8 mouse cellular contexts compared by ENCODE assay signal in the genomic region with DNA sequence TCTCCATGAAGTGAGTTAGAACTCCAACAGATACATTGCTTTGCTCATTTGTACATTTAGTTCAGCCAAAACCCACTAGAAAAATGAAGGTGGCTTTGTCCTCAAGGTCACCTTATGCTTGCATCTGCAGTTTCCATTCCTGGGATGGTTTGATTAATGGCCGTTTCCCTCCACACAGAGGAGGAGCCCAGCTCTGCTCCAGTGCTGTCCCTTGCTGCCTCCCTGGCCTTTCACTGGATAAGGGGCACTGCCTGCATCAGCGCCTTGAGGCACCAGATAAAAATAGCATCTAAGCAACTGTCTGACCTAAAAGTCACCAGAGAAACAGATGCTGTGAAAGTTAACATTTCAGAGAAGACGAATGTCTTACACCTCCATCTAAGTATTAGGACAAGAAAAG. TPM values are rescaled to one million over a fixed set of nuclear protein-coding genes. Genes with fewer than 3 reads are reported as not detected.
DNase-seq lines count a peak whose midpoint lies in the region; ATAC-seq lines count a peak whose summit lies in the region.

No protein-coding gene starts in this region.

- no peaks in the 10 kb centered on the region for H3K36me3 ChIP-seq in hindbrain, embryonic 12.5 days
- no peaks in the 10 kb centered on the region for H3K36me3 ChIP-seq in midbrain, embryonic 10.5 days

- H3K4me3 ChIP-seq in hindbrain, embryonic 12.5 days = no peak overlapping the region
- 0 out of 2 replicates have a peak overlapping the region, but pooled peaks have one; percentile 38 for H3K4me3 ChIP-seq in midbrain, embryonic 10.5 days

- intact Hi-C loops in left cerebral cortex, postnatal 14 days (cut with DNase I) = no loop called here
- intact Hi-C loops in left cerebral cortex, postnatal 36 days (cut with DNase I) = no loop called here

- WGBS in hindbrain, embryonic 12.5 days = 24% methylated on average over 3 of the region's 3 CpGs
- 40% methylated on average over 3 of the region's 3 CpGs for WGBS in midbrain, embryonic 10.5 days

- H3K4me1 ChIP-seq in hindbrain, embryonic 12.5 days = peaks cover 70% of the 10 kb centered on the region
- peaks cover 72% of the 10 kb centered on the region for H3K4me1 ChIP-seq in midbrain, embryonic 10.5 days

- ATAC-seq in hindbrain, embryonic 12.5 days (ENCODE audit: low FRiP score) = peak; percentile 39; the same call in 1 of the 2 replicates

- no peaks in the 10 kb centered on the region for H3K27me3 ChIP-seq in hindbrain, embryonic 12.5 days
- H3K27me3 ChIP-seq in midbrain, embryonic 10.5 days (ENCODE audit: low read depth, poor library complexity, severe bottlenecking) = peaks cover 13% of the 10 kb centered on the region; the same call in 1 of the 2 replicates

- no peaks in the 10 kb centered on the region for H3K9me3 ChIP-seq in hindbrain, embryonic 12.5 days (replicated peaks)
- H3K9me3 ChIP-seq in midbrain, embryonic 10.5 days (replicated peaks) = no peaks in the 10 kb centered on the region

- DNase-seq in cerebellum, postnatal 10 days = peak; percentile 12 to 23
- no peak for DNase-seq in cerebellum, postnatal 36 days
- peak; percentile 56 for DNase-seq in brain, adult 2 months (ENCODE audit: low read depth, low spot score)
- peak; percentile 35 for DNase-seq in midbrain, embryonic 10.5 days (ENCODE audit: low spot score)
- DNase-seq in cerebellum, adult 18-20 months = no peak
- DNase-seq in left cerebral cortex, postnatal 14 days (ENCODE audit: low spot score in 2 of 2) = no peak
- DNase-seq in left cerebral cortex, postnatal 36 days (ENCODE audit: low spot score in 2 of 2) = no peak

- peak overlapping the region; percentile 88 for H3K27ac ChIP-seq in hindbrain, embryonic 12.5 days
- H3K27ac ChIP-seq in midbrain, embryonic 10.5 days (replicated peaks) = peak overlapping the region; percentile 81

- peak overlapping the region; percentile 44 for H3K4me2 ChIP-seq in hindbrain, embryonic 12.5 days (replicated peaks)

- 0 out of 2 replicates have a peak overlapping the region, but pooled peaks have one; percentile 45 for H3K9ac ChIP-seq in hindbrain, embryonic 12.5 days

RNA-seq across cellular contexts. Expression of gene Sparcl1, which starts 4.0 kb away (rescaled TPM):
- polyA plus RNA-seq in hindbrain, embryonic 12.5 days (2016; fragmentation: Nextera tagmentation; extraction: Ambion mirVana) = 78.8 and 85.8 TPM in 2 replicates
- 30.0 and 42.1 TPM in 2 replicates for polyA plus RNA-seq in midbrain, embryonic 10.5 days (2016; fragmentation: Nextera tagmentation; extraction: Ambion mirVana)
- total RNA-seq in left cerebral cortex, postnatal 14 days (2021) = 1,000 to 10,000 TPM; 1,229 to 1,307 TPM
- 1,000 to 10,000 TPM; 1,441 to 1,623 TPM for total RNA-seq in left cerebral cortex, postnatal 36 days (2021)

RNA-seq across cellular contexts. Expression of gene Gm17660, which starts 32.1 kb away (rescaled TPM):
- polyA plus RNA-seq in hindbrain, embryonic 12.5 days (2016; fragmentation: Nextera tagmentation; extraction: Ambion mirVana) = not detected in 2 replicates
- polyA plus RNA-seq in midbrain, embryonic 10.5 days (2016; fragmentation: Nextera tagmentation; extraction: Ambion mirVana) = not detected in 2 replicates
- total RNA-seq in left cerebral cortex, postnatal 14 days (2021) = not detected
- total RNA-seq in left cerebral cortex, postnatal 36 days (2021) = 1 to 10 TPM in 1 of 2 experiments, not detected in 1; 1.0 TPM

Comparison
In these comparisons a context has a peak if more than half of its experiments do, and no peak if none do; other contexts are left out.
1. DNase-seq: peak in cerebellum, postnatal 10 days (2 of 2), brain, adult 2 months (single experiment) and midbrain, embryonic 10.5 days (single experiment); none in cerebellum, postnatal 36 days (0 of 2), cerebellum, adult 18-20 months (0 of 2), left cerebral cortex, postnatal 14 days (0 of 2) and left cerebral cortex, postnatal 36 days (0 of 2).